Mouse (Mus musculus): ENCODE measurements around the gene Sema7a. TPM values are rescaled to one million over a fixed set of nuclear protein-coding genes. Genes with fewer than 3 reads are reported as not detected.

Sema7a gene
- polyA plus RNA-seq, 1 experiment from 2014 or later: 6.9 TPM

DNA sequence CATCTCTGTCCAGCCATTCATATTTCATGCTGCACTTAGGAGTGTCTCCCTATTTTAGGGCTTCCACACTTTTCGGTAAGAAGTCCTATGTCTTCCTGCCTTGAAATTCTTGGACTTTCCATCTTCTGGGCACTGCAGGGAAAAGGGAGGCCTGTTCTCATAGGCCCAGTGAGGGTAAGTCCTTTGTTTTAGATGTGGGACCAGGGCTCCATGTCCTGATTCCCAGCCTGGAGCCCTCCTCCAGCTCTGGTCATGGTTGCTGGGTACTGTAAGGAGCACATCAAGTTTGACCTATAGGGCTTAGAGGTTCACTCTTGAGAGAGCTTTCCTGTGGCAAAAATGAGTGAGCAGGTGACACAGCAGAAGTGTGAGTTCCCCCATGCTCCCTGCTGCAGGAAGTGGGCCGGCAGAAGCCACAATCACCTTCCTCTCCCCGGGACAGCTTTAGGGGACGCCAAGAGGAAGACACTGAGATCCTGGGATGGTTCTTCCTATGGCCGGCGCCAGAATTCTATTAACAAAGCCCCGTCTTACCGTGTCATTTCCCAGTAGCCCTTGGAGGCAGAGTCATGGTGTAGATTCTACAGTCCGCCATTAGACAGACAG, 28.4 kb downstream of the Sema7a start:
- no peak overlapping the region for H3K4me2 ChIP-seq (replicated peaks; ENCODE audit: low read depth)
- 75% methylated on average over 9 of the region's 9 CpGs for WGBS

DNA sequence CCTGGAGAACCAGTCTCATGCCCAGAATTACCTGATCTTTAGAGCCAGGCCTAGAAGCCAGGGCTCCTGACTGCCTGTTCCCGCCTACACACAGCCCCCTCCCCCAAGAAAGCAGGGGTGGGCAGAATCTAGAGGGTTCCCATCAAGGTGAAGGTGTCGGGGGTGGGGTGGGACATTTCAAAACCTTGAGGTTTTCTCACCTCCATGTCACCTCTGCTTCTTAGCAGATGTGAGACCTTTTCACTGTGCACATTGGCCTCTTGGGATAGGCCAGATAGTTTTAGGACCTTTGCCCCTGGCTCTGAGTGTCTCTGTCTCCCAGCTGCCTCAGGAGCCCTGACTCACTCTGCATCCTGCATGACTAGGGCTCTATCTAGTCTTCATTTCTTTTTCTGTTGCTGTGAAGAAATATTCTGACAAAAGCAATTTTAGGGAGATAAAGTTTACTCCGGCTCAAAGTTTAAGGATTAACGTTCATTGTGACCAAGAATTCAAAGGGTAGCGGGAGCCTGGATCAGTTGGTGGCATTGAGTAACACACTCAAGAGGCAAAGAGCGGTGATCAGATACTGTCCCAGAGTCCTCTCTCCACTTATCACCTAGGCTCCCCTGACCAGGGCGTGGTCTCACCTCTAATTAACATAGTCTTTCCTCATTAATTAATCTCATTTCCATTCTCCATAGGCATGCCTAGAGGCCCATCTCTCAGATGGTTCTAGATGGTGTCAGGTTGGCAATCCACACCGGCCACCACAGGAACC, 29.1 kb downstream of the Sema7a start:
- Histone ChIP-seq H3K9me3 (ENCODE audit: control insufficient read depth) (no peaks in the 10 kb centered on the region), H3K36me3 (ENCODE audit: control insufficient read depth, insufficient read depth) (no peaks in the 10 kb centered on the region), H3K4me2 (replicated peaks; ENCODE audit: low read depth) (no peak overlapping the region), H3K4me3 (ENCODE audit: low read depth, low read length) (no peak overlapping the region), H3K27me3 (replicated peaks; ENCODE audit: control insufficient read depth, insufficient read depth, low read length) (no peaks in the 10 kb centered on the region), H3K27ac (ENCODE audit: low read depth, low read length) (peak overlapping the region; percentile 86), H3K4me1 (replicated peaks; ENCODE audit: control insufficient read depth, insufficient read depth, low read length) (peaks cover 22% of the 10 kb centered on the region), H3K9ac (ENCODE audit: low read depth, low read length) (no peak overlapping the region)
- whole genome bisulfite sequencing: 53% methylated on average over 8 of the region's 8 CpGs
- ATAC-seq: peak; percentile 87
- TF ChIP-seq CTCF (IDR thresholded peaks at IDR 0.05; ENCODE audit: low read depth): no peak

More for the DNA sequence above, 28.4 kb downstream of the Sema7a start:
- peak overlapping the region; percentile 86 for H3K27ac ChIP-seq (ENCODE audit: low read depth, low read length)
- no peak for ATAC-seq
- no peak overlapping the region for H3K4me3 ChIP-seq (ENCODE audit: low read depth, low read length)
- H3K36me3 ChIP-seq (ENCODE audit: control insufficient read depth, insufficient read depth): no peaks in the 10 kb centered on the region
- TF ChIP-seq CTCF (IDR thresholded peaks at IDR 0.05; ENCODE audit: low read depth): no peak
- no peak overlapping the region for H3K9ac ChIP-seq (ENCODE audit: low read depth, low read length)
- H3K9me3 ChIP-seq (ENCODE audit: control insufficient read depth): no peaks in the 10 kb centered on the region
- no peaks in the 10 kb centered on the region for H3K27me3 ChIP-seq (replicated peaks; ENCODE audit: control insufficient read depth, insufficient read depth, low read length)
- H3K4me1 ChIP-seq (replicated peaks; ENCODE audit: control insufficient read depth, insufficient read depth, low read length): peaks cover 22% of the 10 kb centered on the region

DNA sequence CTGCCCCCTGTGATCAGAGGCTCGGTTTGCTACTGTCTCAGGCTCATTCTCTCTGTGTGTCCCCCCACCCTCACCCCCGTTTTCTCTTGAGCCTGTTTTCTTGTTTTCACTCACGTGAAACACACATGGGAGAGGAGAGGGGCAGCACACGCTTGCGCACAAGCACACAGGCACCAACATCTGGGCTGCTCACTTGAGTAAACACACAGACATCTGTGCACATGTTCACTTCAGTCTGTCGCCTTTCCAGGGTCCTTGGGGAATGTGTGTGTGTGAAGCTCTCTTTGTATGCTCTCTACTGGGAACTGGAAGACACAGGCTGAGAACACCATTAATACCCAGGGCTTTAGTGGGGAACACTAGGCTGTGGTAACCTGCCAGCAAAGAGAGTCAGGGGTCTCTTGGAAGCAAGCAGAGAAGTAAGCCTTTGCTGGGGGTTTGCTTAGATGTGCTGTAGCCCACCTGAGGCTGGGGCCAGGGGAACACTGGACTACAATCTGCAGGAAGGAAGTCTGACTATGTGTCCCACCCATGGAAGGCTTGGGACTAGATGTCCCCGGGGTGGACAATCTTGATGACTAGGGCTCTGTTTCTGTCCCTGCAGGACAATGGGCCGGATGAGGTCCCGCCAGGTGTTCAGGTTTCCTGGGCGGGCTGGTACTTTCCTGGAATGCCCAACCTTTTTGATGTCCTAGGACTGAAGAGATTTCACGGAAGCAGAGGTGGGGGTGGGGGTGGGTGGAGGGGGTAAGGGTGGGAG, 30.0 kb downstream of the Sema7a start:
- Histone ChIP-seq H3K9me3 (ENCODE audit: control insufficient read depth) (no peaks in the 10 kb centered on the region), H3K4me2 (replicated peaks; ENCODE audit: low read depth) (no peak overlapping the region), H3K27ac (ENCODE audit: low read depth, low read length) (peak overlapping the region; percentile 85), H3K4me3 (ENCODE audit: low read depth, low read length) (no peak overlapping the region), H3K9ac (ENCODE audit: low read depth, low read length) (no peak overlapping the region), H3K27me3 (replicated peaks; ENCODE audit: control insufficient read depth, insufficient read depth, low read length) (no peaks in the 10 kb centered on the region), H3K36me3 (ENCODE audit: control insufficient read depth, insufficient read depth) (no peaks in the 10 kb centered on the region), H3K4me1 (replicated peaks; ENCODE audit: control insufficient read depth, insufficient read depth, low read length) (peaks cover 25% of the 10 kb centered on the region)
- TF ChIP-seq CTCF (IDR thresholded peaks at IDR 0.05; ENCODE audit: low read depth): no peak
- WGBS: 61% methylated on average over 11 of the region's 11 CpGs
- peak; percentile 1; the same call in 1 of the 2 replicates for ATAC-seq

DNA sequence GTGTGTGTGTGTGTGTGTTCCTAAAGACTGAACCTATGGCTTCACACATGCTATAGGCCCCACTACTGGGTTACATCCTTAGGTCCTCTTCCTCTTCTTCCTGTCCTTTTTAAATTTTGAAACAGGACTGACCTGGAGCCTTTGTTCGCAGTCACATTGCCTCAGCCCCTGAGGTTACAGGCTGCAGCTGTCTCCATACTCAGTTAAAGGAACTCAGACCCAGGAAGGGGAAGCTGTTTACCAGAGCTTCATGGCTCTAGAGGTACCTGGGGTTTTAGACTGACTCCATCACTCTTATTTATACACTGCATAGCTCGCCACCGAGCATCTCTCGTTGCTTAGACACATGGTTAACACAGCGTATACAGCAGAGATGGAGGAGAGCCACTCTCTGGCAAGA, 31.5 kb downstream of the Sema7a start:
- no peak overlapping the region for H3K4me2 ChIP-seq (replicated peaks; ENCODE audit: low read depth)
- H3K36me3 ChIP-seq (ENCODE audit: control insufficient read depth, insufficient read depth): no peaks in the 10 kb centered on the region
- no peak overlapping the region for H3K27ac ChIP-seq (ENCODE audit: low read depth, low read length)
- no peak overlapping the region for H3K4me3 ChIP-seq (ENCODE audit: low read depth, low read length)
- ATAC-seq: no peak
- no peak overlapping the region for H3K9ac ChIP-seq (ENCODE audit: low read depth, low read length)
- no peaks in the 10 kb centered on the region for H3K27me3 ChIP-seq (replicated peaks; ENCODE audit: control insufficient read depth, insufficient read depth, low read length)
- no peaks in the 10 kb centered on the region for H3K9me3 ChIP-seq (ENCODE audit: control insufficient read depth)
- TF ChIP-seq CTCF (IDR thresholded peaks at IDR 0.05; ENCODE audit: low read depth): no peak
- H3K4me1 ChIP-seq (replicated peaks; ENCODE audit: control insufficient read depth, insufficient read depth, low read length): peaks cover 28% of the 10 kb centered on the region
- 80% methylated on average over 5 of the region's 5 CpGs for WGBS

DNA sequence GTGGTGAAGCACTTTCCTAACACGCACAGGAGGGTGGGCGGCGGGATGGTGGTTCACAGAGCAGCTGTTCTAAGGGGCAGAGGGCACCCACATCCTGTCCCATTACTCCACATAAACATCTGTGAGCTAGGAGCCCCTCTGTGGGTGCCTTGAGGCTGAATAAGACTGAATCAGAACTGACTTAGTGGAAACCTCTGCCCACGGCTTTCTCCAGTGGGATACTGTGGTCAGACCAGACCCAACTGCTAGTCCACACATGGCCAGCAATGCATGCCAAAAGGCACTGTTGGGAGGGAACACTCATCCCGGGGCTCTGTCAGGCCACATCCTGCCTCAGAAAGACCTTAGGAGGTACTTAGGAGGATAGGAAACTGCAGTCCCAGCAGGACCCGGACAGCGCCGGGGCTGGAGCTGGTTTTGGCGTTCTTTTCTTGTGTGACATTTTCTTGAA, 32.3 kb downstream of the Sema7a start:
- no peak for ATAC-seq
- Histone ChIP-seq H3K36me3 (ENCODE audit: control insufficient read depth, insufficient read depth) (no peaks in the 10 kb centered on the region), H3K4me2 (replicated peaks; ENCODE audit: low read depth) (no peak overlapping the region), H3K9me3 (ENCODE audit: control insufficient read depth) (no peaks in the 10 kb centered on the region), H3K4me1 (replicated peaks; ENCODE audit: control insufficient read depth, insufficient read depth, low read length) (peaks cover 28% of the 10 kb centered on the region), H3K9ac (ENCODE audit: low read depth, low read length) (no peak overlapping the region), H3K27ac (ENCODE audit: low read depth, low read length) (0 out of 2 replicates have a peak overlapping the region, but pooled peaks have one; percentile 28), H3K4me3 (ENCODE audit: low read depth, low read length) (no peak overlapping the region), H3K27me3 (replicated peaks; ENCODE audit: control insufficient read depth, insufficient read depth, low read length) (no peaks in the 10 kb centered on the region)
- no peak for TF ChIP-seq CTCF (IDR thresholded peaks at IDR 0.05; ENCODE audit: low read depth)
- 62% methylated on average over 9 of the region's 9 CpGs for WGBS

Data from intestine, postnatal 0 days (tissue).